Mouse (Mus musculus) midbrain, postnatal 0 days (tissue): Measurements from ENCODE around the gene Cbr3. TPM values are rescaled to one million over a fixed set of nuclear protein-coding genes. Genes with fewer than 3 reads are reported as not detected.
A peak's percentile ranks its signal among the peaks of the same experiment; 100 is the strongest.

Experiments used
- ATAC-seq: fragments of 200-750 bp; cut with Nextera tagmentation; 2 replicates; pipeline ENCODE4 v1.8.0; 2017; ENCODE audit warnings: moderate number of reproducible peaks, mild to moderate bottlenecking, moderate TSS enrichment, moderate library complexity; ENCODE audit not compliant: low FRiP score
- DNase-seq: peaks from one replicate; pipeline ENCODE4 v3.0.0-alpha.2; 2015; ENCODE audit warnings: low spot score
- H3K27ac ChIP-seq: fragments of 300-500 bp; sonication (generic); 2 replicates; pipeline ENCODE4 v1.5.1; 2014; ENCODE audit warnings: low read depth, mild to moderate bottlenecking, low read length, mixed read lengths
- H3K27me3 ChIP-seq: fragments of 300-500 bp; sonication (generic); 2 replicates; pipeline ENCODE4 v1.6.1; 2014; ENCODE audit warnings: low read length, control low read depth, mixed read lengths; ENCODE audit not compliant: insufficient read depth
- H3K36me3 ChIP-seq: fragments of 300-500 bp; sonication (generic); 2 replicates; pipeline ENCODE4 v1.6.1; 2014; ENCODE audit warnings: low read length, control low read depth, mixed read lengths; ENCODE audit not compliant: insufficient read depth
- H3K4me1 ChIP-seq: fragments of 300-500 bp; sonication (generic); 2 replicates; pipeline ENCODE4 v1.6.1; 2014; ENCODE audit warnings: mild to moderate bottlenecking, control low read depth, antibody characterized with exemption, low read length, mixed read lengths; ENCODE audit not compliant: insufficient read depth
- H3K4me2 ChIP-seq: fragments of 300-500 bp; sonication (generic); 2 replicates; pipeline ENCODE4 v1.6.1; 2014; ENCODE audit warnings: low read depth, mild to moderate bottlenecking, low read length, mixed read lengths; ENCODE audit not compliant: poor library complexity, severe bottlenecking
- H3K4me3 ChIP-seq: fragments of 300-500 bp; sonication (generic); 2 replicates; pipeline ENCODE4 v1.5.1; 2014; ENCODE audit warnings: low read depth, mild to moderate bottlenecking, low read length, moderate library complexity
- H3K9ac ChIP-seq: fragments of 300-500 bp; sonication (generic); replicated peaks from 2 replicates; pipeline ENCODE4 v1.6.1; 2014; ENCODE audit warnings: mild to moderate bottlenecking, low read length, moderate library complexity, mixed read lengths; ENCODE audit not compliant: poor library complexity, severe bottlenecking
- H3K9me3 ChIP-seq: fragments of 300-500 bp; sonication (generic); 2 replicates; pipeline ENCODE4 v1.6.1; 2016; ENCODE audit warnings: low read length, control low read depth
- CTCF ChIP-seq: IDR thresholded peaks from 2 replicates; pipeline ENCODE4 v1.5.1; 2016; ENCODE audit warnings: antibody characterized with exemption, mild to moderate bottlenecking
- WGBS: fragments of 180-500 bp; shearing (Covaris S2); extraction: QIAGEN DNeasy Blood & Tissue Kit; methylation state at CpG from one replicate; pipeline ENCODE4 v1.1.7; 2014; 5-methylcytosine and 5-hydroxymethylcytosine counted together
- polyA plus RNA-seq: library from polyadenylated mRNA; unstranded; fragments of >200 nt; fragmentation: Nextera tagmentation; extraction: Ambion mirVana; gene quantifications from 2 replicates; pipeline ENCODE4 v1.2.1, GENCODE M21; 2015
- total RNA-seq: library from RNA; depleted of rRNA; stranded (reverse); fragments of >200 nt; gene quantifications from 2 replicates; pipeline ENCODE4 v1.2.3, GENCODE M21; 2014

Gene Cbr3
- total and polyA plus RNA-seq, 2 experiments from 2014 or later, result 3.6 to 4.0 TPM

GRCm38 (mm10) chr16:93725417-93726144 is 42.6 kb downstream of the Cbr3 start:
- ATAC-seq, result no peak
- no peak for TF ChIP-seq CTCF

GRCm38 (mm10) chr16:93726186-93726585 is 43.2 kb downstream of the Cbr3 start:
- no peak for ATAC-seq
- H3K27ac ChIP-seq, result no peak overlapping the region
- 94% methylated on average over 4 of the region's 4 CpGs for WGBS

More at GRCm38 (mm10) chr16:93725417-93726144, 42.6 kb downstream of the Cbr3 start:
- Histone ChIP-seq H3K27me3 (no peaks in the 10 kb centered on the region), H3K4me1 (no peaks in the 10 kb centered on the region), H3K9me3 (no peaks in the 10 kb centered on the region), H3K36me3 (peaks cover 16% of the 10 kb centered on the region), H3K27ac (no peak overlapping the region), H3K4me2 (no peak overlapping the region), H3K4me3 (no peak overlapping the region), H3K9ac (no peak overlapping the region)
- WGBS, result 85% methylated on average over 8 of the region's 8 CpGs
- no peak for DNase-seq

GRCm38 (mm10) chr16:93728676-93729075 is 45.7 kb downstream of the Cbr3 start:
- no peak overlapping the region for H3K4me3 ChIP-seq
- no peak for ATAC-seq
- no peak overlapping the region for H3K27ac ChIP-seq
- H3K4me1 ChIP-seq, result no peaks in the 10 kb centered on the region
- H3K27me3 ChIP-seq, result no peaks in the 10 kb centered on the region
- H3K36me3 ChIP-seq, result peaks cover 29% of the 10 kb centered on the region
- no peaks in the 10 kb centered on the region for H3K9me3 ChIP-seq
- 76% methylated on average over 9 of the region's 9 CpGs for WGBS
- no peak overlapping the region for H3K9ac ChIP-seq
- DNase-seq, result no peak
- TF ChIP-seq CTCF, result no peak
- no peak overlapping the region for H3K4me2 ChIP-seq

More at GRCm38 (mm10) chr16:93726186-93726585, 43.2 kb downstream of the Cbr3 start:
- Histone ChIP-seq H3K4me3 (no peak overlapping the region), H3K4me1 (no peaks in the 10 kb centered on the region), H3K9me3 (no peaks in the 10 kb centered on the region), H3K27me3 (no peaks in the 10 kb centered on the region), H3K4me2 (no peak overlapping the region), H3K36me3 (peaks cover 18% of the 10 kb centered on the region), H3K9ac (no peak overlapping the region)
- TF ChIP-seq CTCF, result no peak
- no peak for DNase-seq

GRCm38 (mm10) chr16:93729801-93730721 is 47.0 kb downstream of the Cbr3 start:
- 74% methylated on average over 23 of the region's 23 CpGs for WGBS
- no peaks in the 10 kb centered on the region for H3K9me3 ChIP-seq
- no peak for TF ChIP-seq CTCF
- no peak overlapping the region for H3K9ac ChIP-seq
- H3K27me3 ChIP-seq, result no peaks in the 10 kb centered on the region
- no peaks in the 10 kb centered on the region for H3K4me1 ChIP-seq
- DNase-seq (peak; percentile 53), ATAC-seq (peak; percentile 68)
- no peak overlapping the region for H3K4me2 ChIP-seq
- H3K27ac ChIP-seq, result no peak overlapping the region
- H3K36me3 ChIP-seq, result peaks cover 32% of the 10 kb centered on the region
- H3K4me3 ChIP-seq, result no peak overlapping the region

- peaks cover 26% of the 10 kb centered on the region for H3K36me3 ChIP-seq
- no peaks in the 10 kb centered on the region for H3K9me3 ChIP-seq
- no peak overlapping the region for H3K27ac ChIP-seq
- H3K4me2 ChIP-seq, result no peak overlapping the region
- no peak for DNase-seq
- H3K9ac ChIP-seq, result no peak overlapping the region
- TF ChIP-seq CTCF, result no peak
- H3K27me3 ChIP-seq, result no peaks in the 10 kb centered on the region
- no peaks in the 10 kb centered on the region for H3K4me1 ChIP-seq
- no peak for ATAC-seq
- 92% methylated on average over 8 of the region's 8 CpGs for WGBS
- no peak overlapping the region for H3K4me3 ChIP-seq
These were observed 48.3 kb downstream of the Cbr3 start for GRCm38 (mm10) chr16:93731310-93731709.
